Mouse (Mus musculus): ENCODE results near the gene Mdfi. TPM values are rescaled to one million over a fixed set of nuclear protein-coding genes. Genes with fewer than 3 reads are reported as not detected.

The Mdfi gene
- polyA plus RNA-seq, 1 experiment, result 51.1 TPM

GRCm38 (mm10) chr17:47795446-47795845 lies 39.0 kb downstream of the Mdfi start:
- Histone ChIP-seq H3K4me3 (replicated peaks; ENCODE audit: extremely low read depth, low read depth, low read length) (no peak overlapping the region), H3K4me1 (ENCODE audit: control insufficient read depth, insufficient read depth, low read length) (no peaks in the 10 kb centered on the region)
- TF ChIP-seq POLR2A (IDR thresholded peaks at IDR 0.05; ENCODE audit: borderline replicate concordance, extremely low read depth, low read depth, low read length) (no peak), CTCF (IDR thresholded peaks at IDR 0.05; ENCODE audit: insufficient read depth, low read length) (peak; percentile 88)
- WGBS, result 49% methylated on average over 3 of the region's 3 CpGs
- DNase-seq, result peak; percentile 51

- WGBS, result 7% methylated on average over 9 of the region's 9 CpGs
- Histone ChIP-seq H3K4me3 (replicated peaks; ENCODE audit: extremely low read depth, low read depth, low read length) (no peak overlapping the region), H3K4me1 (ENCODE audit: control insufficient read depth, insufficient read depth, low read length) (no peaks in the 10 kb centered on the region)
- DNase-seq, result peak; percentile 87
- TF ChIP-seq POLR2A (IDR thresholded peaks at IDR 0.05; ENCODE audit: borderline replicate concordance, extremely low read depth, low read depth, low read length), result no peak
- TF ChIP-seq CTCF (IDR thresholded peaks at IDR 0.05; ENCODE audit: insufficient read depth, low read length), result peak; percentile 93
These were observed 41.1 kb downstream of the Mdfi start for GRCm38 (mm10) chr17:47793377-47793776.

DNA sequence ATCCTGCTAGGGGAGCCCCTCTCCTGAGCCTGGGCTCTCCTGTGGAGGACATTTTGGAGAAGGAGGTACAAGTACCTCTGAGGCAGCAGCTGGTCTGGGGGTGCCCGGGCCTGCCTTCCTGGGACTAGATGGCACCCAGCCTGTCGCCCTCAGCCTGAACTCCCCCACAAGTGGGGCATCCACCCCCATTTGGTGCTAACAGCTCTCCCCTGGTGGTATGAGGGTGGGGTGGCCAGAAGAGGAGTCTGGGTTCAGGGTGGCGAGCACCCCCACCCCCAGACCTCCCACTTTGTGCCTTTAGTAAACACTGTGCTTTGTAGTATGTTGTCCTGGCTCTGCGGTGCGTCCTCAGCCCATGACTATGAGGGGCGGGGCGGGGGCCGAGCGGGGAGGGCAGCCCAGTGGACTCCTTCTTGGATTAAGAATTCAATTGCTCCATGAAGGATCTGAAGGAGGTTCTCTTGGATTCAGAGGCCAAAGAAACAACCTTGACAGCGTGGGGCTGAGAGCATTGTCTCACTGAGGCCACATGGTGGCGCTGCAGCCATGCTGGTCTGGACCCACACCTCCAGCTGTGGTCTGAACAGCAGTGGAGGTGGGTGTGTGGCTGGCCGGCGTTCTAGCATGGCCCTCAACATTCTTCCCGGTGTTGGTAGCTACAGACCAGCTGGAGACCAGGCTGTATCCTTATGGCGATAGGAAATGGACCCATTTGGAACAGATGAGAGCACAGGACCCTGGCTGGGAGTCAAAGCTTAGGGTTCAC lies 42.2 kb downstream of the Mdfi start:
- no peaks in the 10 kb centered on the region for H3K4me1 ChIP-seq (ENCODE audit: control insufficient read depth, insufficient read depth, low read length)
- 30% methylated on average over 15 of the region's 15 CpGs for WGBS
- no peak for TF ChIP-seq POLR2A (IDR thresholded peaks at IDR 0.05; ENCODE audit: borderline replicate concordance, extremely low read depth, low read depth, low read length)
- TF ChIP-seq CTCF (IDR thresholded peaks at IDR 0.05; ENCODE audit: insufficient read depth, low read length), result peak; percentile 93
- H3K4me3 ChIP-seq (replicated peaks; ENCODE audit: extremely low read depth, low read depth, low read length), result no peak overlapping the region
- DNase-seq, result peak; percentile 69

DNA sequence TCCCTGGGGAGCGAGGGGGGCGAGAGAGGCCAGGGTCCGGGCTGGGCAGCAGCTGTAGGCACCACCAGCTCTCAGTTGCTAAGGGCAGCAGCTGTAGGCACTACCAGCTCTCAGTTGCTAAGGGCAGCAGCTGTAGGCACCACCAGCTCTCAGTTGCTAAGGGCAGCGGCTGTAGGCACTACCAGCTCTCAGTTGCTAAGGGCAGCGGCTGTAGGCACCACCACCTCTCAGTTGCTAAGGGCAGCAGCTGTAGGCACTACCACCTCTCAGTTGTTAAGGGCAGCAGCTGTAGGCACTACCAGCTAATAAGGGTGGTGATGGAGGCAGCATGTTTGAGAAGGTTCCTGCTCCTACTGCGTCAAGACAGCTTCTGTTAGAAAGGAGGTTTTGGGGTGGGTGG lies 45.5 kb downstream of the Mdfi start:
- no peak for DNase-seq
- TF ChIP-seq POLR2A (IDR thresholded peaks at IDR 0.05; ENCODE audit: borderline replicate concordance, extremely low read depth, low read depth, low read length) (no peak), CTCF (IDR thresholded peaks at IDR 0.05; ENCODE audit: insufficient read depth, low read length) (no peak)
- 84% methylated on average over 6 of the region's 6 CpGs for WGBS
- no peak overlapping the region for H3K4me3 ChIP-seq (replicated peaks; ENCODE audit: extremely low read depth, low read depth, low read length)
- no peaks in the 10 kb centered on the region for H3K4me1 ChIP-seq (ENCODE audit: control insufficient read depth, insufficient read depth, low read length)

DNA sequence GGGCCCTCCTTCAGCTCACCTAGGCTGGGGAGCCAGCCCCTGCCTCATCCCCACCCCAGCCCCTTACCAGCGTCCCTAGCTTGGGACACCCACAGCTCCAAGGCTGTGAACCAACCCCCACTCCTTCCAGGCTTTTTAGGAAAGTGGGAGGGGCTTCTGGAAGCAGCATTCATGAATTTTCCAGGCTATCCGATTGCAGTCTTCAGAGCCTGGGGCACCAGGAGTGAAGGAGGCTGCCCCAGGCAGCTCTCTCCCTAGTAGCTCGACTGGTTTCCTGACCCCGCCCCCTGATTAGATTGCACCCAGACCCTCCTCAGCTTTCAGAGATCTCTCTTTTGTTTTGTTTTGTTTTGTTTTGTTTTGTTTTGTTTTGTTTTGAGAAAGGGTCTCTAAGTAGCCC lies 46.2 kb downstream of the Mdfi start:
- whole genome bisulfite sequencing, result 43% methylated on average over 4 of the region's 4 CpGs
- TF ChIP-seq POLR2A (IDR thresholded peaks at IDR 0.05; ENCODE audit: borderline replicate concordance, extremely low read depth, low read depth, low read length) (no peak), CTCF (IDR thresholded peaks at IDR 0.05; ENCODE audit: insufficient read depth, low read length) (no peak)
- H3K4me1 ChIP-seq (ENCODE audit: control insufficient read depth, insufficient read depth, low read length), result no peaks in the 10 kb centered on the region
- no peak overlapping the region for H3K4me3 ChIP-seq (replicated peaks; ENCODE audit: extremely low read depth, low read depth, low read length)
- DNase-seq, result no peak

DNA sequence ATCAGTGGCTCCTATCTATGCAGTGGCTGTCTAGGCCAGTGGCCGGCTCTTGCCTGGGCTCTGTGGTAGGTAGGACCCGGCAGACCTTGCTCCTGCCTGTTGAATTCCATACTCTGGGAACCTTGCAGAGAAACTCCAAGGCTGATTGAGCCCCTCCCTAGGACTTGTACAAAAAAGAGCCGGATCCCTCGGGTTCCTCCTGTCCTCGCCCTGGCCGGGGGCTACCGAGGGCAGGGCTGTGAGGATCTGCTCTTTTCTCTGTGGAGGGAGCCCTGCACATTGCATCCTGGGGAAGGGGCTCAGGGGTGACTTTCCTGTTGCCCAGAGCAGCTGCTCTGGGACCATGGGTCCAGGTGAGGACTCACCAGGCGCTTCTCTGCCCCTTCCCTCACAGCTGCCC lies 46.9 kb downstream of the Mdfi start:
- no peak overlapping the region for H3K4me3 ChIP-seq (replicated peaks; ENCODE audit: extremely low read depth, low read depth, low read length)
- no peaks in the 10 kb centered on the region for H3K4me1 ChIP-seq (ENCODE audit: control insufficient read depth, insufficient read depth, low read length)
- TF ChIP-seq CTCF (IDR thresholded peaks at IDR 0.05; ENCODE audit: insufficient read depth, low read length) (no peak), POLR2A (IDR thresholded peaks at IDR 0.05; ENCODE audit: borderline replicate concordance, extremely low read depth, low read depth, low read length) (no peak)
- WGBS, result 72% methylated on average over 8 of the region's 8 CpGs
- DNase-seq, result no peak

DNA sequence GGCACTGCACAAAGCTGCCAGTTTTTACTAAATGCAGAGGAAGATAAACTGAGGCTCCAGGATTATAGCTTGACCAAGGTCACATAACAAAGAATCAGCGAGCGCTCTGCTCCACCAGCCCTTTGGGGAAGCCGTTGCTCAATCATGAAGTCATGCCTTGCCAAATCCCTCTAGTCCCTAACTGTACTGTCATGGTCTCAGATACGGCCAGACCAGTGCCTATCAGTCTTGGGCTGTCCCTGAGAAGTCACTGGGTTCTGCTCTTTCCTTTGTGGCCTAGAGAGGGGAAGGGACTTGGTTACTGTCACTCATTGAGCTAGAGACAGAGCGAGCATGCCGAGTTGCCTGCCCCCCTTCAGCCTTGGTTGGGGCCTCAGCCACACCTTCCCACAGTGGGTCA lies 50.1 kb downstream of the Mdfi start:
- H3K4me3 ChIP-seq (replicated peaks; ENCODE audit: extremely low read depth, low read depth, low read length), result no peak overlapping the region
- TF ChIP-seq POLR2A (IDR thresholded peaks at IDR 0.05; ENCODE audit: borderline replicate concordance, extremely low read depth, low read depth, low read length) (no peak), CTCF (IDR thresholded peaks at IDR 0.05; ENCODE audit: insufficient read depth, low read length) (no peak)
- no peaks in the 10 kb centered on the region for H3K4me1 ChIP-seq (ENCODE audit: control insufficient read depth, insufficient read depth, low read length)
- WGBS, result 65% methylated on average over 6 of the region's 6 CpGs
- no peak for DNase-seq

DNA sequence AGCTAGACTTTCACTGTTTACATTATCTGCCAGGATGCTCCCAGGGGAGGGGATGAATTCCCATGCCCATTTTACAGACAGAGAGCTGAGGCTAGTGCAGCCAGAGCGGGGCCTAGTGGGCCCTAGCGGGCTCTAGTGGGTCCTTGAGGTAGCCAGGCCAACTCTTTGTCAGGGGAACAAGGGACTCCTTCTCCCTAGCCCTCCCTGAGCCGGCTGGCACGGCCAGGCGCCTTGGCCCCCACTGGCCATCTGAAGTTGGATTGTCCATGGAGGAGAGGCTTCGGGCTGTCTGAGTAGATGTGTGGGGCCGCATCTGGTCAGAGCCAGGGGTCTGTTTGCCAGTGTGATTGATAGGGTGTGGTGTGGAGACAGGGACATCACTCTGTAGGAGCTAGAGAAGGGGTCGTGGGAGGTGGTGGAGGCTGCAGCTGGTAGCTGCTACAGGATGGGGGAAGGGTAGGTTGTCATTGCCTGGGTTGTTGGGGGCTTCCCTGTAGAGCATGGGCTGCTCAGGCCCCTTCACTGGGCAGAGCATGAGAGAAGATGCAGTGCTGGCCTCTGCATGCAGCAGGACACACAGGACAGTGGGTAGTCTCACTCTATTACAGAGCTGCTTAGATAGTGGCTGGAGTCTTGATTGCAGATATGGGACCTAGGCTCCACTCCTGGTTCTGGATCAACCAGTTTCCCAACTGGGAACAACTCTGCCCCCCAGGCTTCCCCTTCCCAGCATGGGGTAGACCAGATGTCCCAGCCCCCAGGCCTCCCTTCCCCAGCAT lies 50.9 kb downstream of the Mdfi start:
- 68% methylated on average over 8 of the region's 8 CpGs for WGBS
- DNase-seq, result no peak
- Histone ChIP-seq H3K4me3 (replicated peaks; ENCODE audit: extremely low read depth, low read depth, low read length) (no peak overlapping the region), H3K4me1 (ENCODE audit: control insufficient read depth, insufficient read depth, low read length) (no peaks in the 10 kb centered on the region)
- TF ChIP-seq CTCF (IDR thresholded peaks at IDR 0.05; ENCODE audit: insufficient read depth, low read length), result no peak
- no peak for TF ChIP-seq POLR2A (IDR thresholded peaks at IDR 0.05; ENCODE audit: borderline replicate concordance, extremely low read depth, low read depth, low read length)

GRCm38 (mm10) chr17:47782486-47782885 lies 52.0 kb downstream of the Mdfi start:
- no peaks in the 10 kb centered on the region for H3K4me1 ChIP-seq (ENCODE audit: control insufficient read depth, insufficient read depth, low read length)
- WGBS, result 90% methylated on average over 3 of the region's 3 CpGs
- TF ChIP-seq POLR2A (IDR thresholded peaks at IDR 0.05; ENCODE audit: borderline replicate concordance, extremely low read depth, low read depth, low read length), result no peak
- no peak for TF ChIP-seq CTCF (IDR thresholded peaks at IDR 0.05; ENCODE audit: insufficient read depth, low read length)
- DNase-seq, result no peak
- no peak overlapping the region for H3K4me3 ChIP-seq (replicated peaks; ENCODE audit: extremely low read depth, low read depth, low read length)

All from lung, adult 2 months (tissue).